Comparison of ENCODE assay signal across 8 mouse cellular contexts in the genomic region with DNA sequence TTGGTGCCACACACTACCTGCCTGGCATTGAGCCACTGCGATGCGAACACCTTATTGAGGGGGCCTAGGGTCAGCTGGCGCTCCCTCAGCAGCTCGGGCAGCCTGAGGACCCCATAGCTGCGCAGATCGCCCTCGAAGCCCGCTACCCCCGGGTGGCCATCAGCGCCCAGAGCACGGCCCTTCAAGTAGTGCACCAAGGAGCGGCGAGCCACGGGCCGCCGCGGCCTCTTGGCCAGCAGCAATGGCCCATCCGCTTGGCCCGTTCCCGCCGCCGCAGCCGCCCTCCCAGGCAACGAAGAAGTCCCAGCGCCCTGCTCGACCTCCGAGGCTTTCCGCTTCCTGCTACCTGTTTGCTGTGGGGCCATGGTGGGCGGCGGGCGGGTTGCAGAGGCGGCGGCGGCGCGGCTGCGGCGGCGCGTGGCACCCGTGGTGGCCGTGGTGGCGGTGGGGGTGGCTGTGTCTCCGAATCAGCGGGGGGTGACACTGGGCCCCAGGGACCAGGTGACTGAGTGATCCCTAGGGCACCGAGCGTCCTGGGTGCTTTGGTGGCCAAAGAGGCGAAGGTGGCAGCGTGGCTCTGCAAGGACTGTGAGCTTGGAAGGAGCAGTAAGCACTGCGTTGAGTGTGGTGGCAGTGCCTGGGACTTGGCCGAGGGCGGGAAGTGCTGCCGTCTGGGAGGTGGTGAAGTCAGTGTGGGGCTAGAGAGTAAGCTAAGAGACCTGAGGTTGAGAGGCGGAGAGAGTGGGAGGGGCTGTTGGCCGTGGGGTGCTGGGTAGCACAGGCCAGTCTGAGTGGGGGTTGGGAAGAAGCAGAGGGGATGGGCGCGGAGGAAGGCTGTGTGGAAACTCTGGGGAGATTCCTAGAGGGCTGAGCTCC. TPM values are rescaled to one million over a fixed set of nuclear protein-coding genes. Genes with fewer than 3 reads are reported as not detected.
A peak's percentile ranks its signal among the peaks of the same experiment; 100 is the strongest.
DNase-seq lines count a peak whose midpoint lies in the region; ATAC-seq and TF ChIP-seq lines count a peak whose summit lies in the region.

TSS of gene Dcaf12l2 (minus strand) at position 697 of the 876 bp plus-strand sequence.

- WGBS in midbrain, embryonic 11.5 days: 20% methylated on average over 48 of the region's 57 CpGs
- WGBS in stomach, postnatal 0 days: 14% methylated on average over 41 of the region's 57 CpGs

- H3K4me2 ChIP-seq in midbrain, embryonic 11.5 days: peak within 1 kb of the TSS; percentile 56
- peak within 1 kb of the TSS; percentile 65 for H3K4me2 ChIP-seq in stomach, postnatal 0 days (replicated peaks; ENCODE audit: low read depth)

- no peak within 1 kb of the TSS for H3K27ac ChIP-seq in midbrain, embryonic 11.5 days (ENCODE audit: low read depth, low read length)
- H3K27ac ChIP-seq in stomach, postnatal 0 days (replicated peaks): no peak within 1 kb of the TSS

- H3K9me3 ChIP-seq in midbrain, embryonic 11.5 days (ENCODE audit: control insufficient read depth, low read length): no peaks in the 10 kb centered on the region
- H3K9me3 ChIP-seq in stomach, postnatal 0 days (ENCODE audit: control insufficient read depth, low read length): no peaks in the 10 kb centered on the region

- peak within 1 kb of the TSS; percentile 54; the same call in 1 of the 2 replicates for H3K9ac ChIP-seq in midbrain, embryonic 11.5 days (ENCODE audit: low read length)
- peak within 1 kb of the TSS; percentile 58 for H3K9ac ChIP-seq in stomach, postnatal 0 days (ENCODE audit: low read length)

- no peak for TF ChIP-seq CTCF in stomach, postnatal 0 days (IDR thresholded peaks at IDR 0.05; ENCODE audit: low read depth)

- no peaks in the 10 kb centered on the region for H3K36me3 ChIP-seq in midbrain, embryonic 11.5 days (ENCODE audit: control insufficient read depth, insufficient read depth, low read length)
- no peaks in the 10 kb centered on the region for H3K36me3 ChIP-seq in stomach, postnatal 0 days (ENCODE audit: control insufficient read depth, insufficient read depth, low read length)

- TF ChIP-seq EP300 in stomach, postnatal 0 days (optimal IDR thresholded peaks at IDR 0.05): no peak

- H3K4me3 ChIP-seq in midbrain, embryonic 11.5 days (ENCODE audit: low read depth, low read length): peak within 1 kb of the TSS; percentile 41
- peak within 1 kb of the TSS; percentile 48 for H3K4me3 ChIP-seq in stomach, postnatal 0 days (ENCODE audit: low read depth, low read length)

- H3K27me3 ChIP-seq in midbrain, embryonic 11.5 days (ENCODE audit: control insufficient read depth, insufficient read depth, low read length): no peaks in the 10 kb centered on the region
- H3K27me3 ChIP-seq in stomach, postnatal 0 days (ENCODE audit: control insufficient read depth, insufficient read depth, low read length): no peaks in the 10 kb centered on the region

- ATAC-seq in midbrain, embryonic 11.5 days (ENCODE audit: low FRiP score): peak; percentile 94
- 0 out of 2 replicates have a peak, but pooled peaks have one; percentile 57 for ATAC-seq in stomach, postnatal 0 days (ENCODE audit: low FRiP score, low TSS enrichment)
- no peak for ATAC-seq in granulocyte monocyte progenitor cell, adult 5-6 weeks (replicated peaks; ENCODE audit: poor library complexity, severe bottlenecking)

- H3K4me1 ChIP-seq in midbrain, embryonic 11.5 days (ENCODE audit: control insufficient read depth, insufficient read depth, low read length): no peaks in the 10 kb centered on the region
- no peaks in the 10 kb centered on the region for H3K4me1 ChIP-seq in stomach, postnatal 0 days (replicated peaks; ENCODE audit: control insufficient read depth, insufficient read depth)

- peak; percentile 3 for DNase-seq in layer of hippocampus, adult 11-12 months (ENCODE audit: low spot score)
- no peak for DNase-seq in layer of hippocampus, adult 9-10 months (ENCODE audit: low spot score)
- DNase-seq in cerebellum, postnatal 36 days: peak; percentile 5 to 11
- peak; percentile 14 to 16 for DNase-seq in gastrocnemius, postnatal 4 days (ENCODE audit: low spot score in 2 of 2)
- peak; percentile 7 to 20 for DNase-seq in layer of hippocampus, postnatal 36 days
- DNase-seq in midbrain, embryonic 11.5 days (ENCODE audit: low spot score, missing footprints): peak; percentile 89
- peak; percentile 30 for DNase-seq in stomach, postnatal 0 days (ENCODE audit: low spot score)

RNA-seq across cellular contexts. Expression of gene Dcaf12l2, which starts in this region (rescaled TPM):
- 1 to 10 TPM; 1.1 to 1.2 TPM for total RNA-seq in gastrocnemius, postnatal 4 days (2021)
- 1 to 10 TPM; 1.4 to 2.2 TPM for total RNA-seq in layer of hippocampus, postnatal 36 days (2021)
- polyA plus RNA-seq in midbrain, embryonic 11.5 days (2014; fragmentation: Nextera tagmentation; extraction: Ambion mirVana): 1.2 TPM in 2 replicates
- 0.76 and 0.86 TPM in 2 replicates for polyA plus RNA-seq in stomach, postnatal 0 days (2015; fragmentation: Nextera tagmentation; extraction: Ambion mirVana)
- total RNA-seq in granulocyte monocyte progenitor cell, adult 5-6 weeks (2014; fragmentation: Nextera tagmentation): not detected in 2 replicates
- not detected in 2 replicates for total RNA-seq in granulocyte monocyte progenitor cell, adult 5-6 weeks (2017)

Comparison
In these comparisons a context has a peak if more than half of its experiments do, and no peak if none do; other contexts are left out.
1. Peak in DNase-seq, ATAC-seq, H3K4me3 ChIP-seq, H3K9ac ChIP-seq and H3K4me2 ChIP-seq in stomach, postnatal 0 days; RNA of the gene not detected or under 1 TPM.